Mouse (Mus musculus) gastrocnemius, adult 8-10 months (tissue): ENCODE results near the gene Cnnm2. TPM values are rescaled to one million over a fixed set of nuclear protein-coding genes. Genes with fewer than 3 reads are reported as not detected.
A peak's percentile ranks its signal among the peaks of the same experiment; 100 is the strongest.

Experiments used
- DNase-seq, 2 experiments: peaks; one replicate each; pipeline ENCODE4 v3.0.0; 2022; ENCODE audit warnings: low spot score in 2 of 2
- total RNA-seq, 4 experiments: library from RNA; stranded (reverse); gene quantifications; 2 replicates each; pipeline ENCODE4 v1.2.4; 2022

The Cnnm2 gene
- total RNA-seq, 4 experiments from 2014 or later: 2.7 to 3.7 (median 3.2) TPM

DNA sequence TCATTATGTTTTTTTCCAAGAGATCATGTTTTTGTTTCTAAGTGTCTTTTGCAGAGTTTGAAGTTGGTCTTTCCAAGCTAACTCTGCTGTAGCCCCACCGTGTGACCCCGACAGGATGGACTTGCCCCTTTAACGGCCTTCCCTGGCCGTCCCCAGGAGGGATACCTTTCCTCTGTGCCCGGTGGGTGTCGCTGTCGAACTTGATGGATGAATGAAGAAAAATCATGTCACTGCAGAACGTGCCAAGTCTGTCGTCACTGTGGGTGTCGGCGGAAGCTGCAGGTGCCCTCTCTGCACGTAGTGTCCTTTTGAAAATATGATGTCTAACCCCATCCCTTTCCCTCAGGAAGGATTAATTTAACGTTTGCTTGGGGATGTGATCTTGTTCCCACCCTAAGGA, 117.0 kb downstream of the Cnnm2 start:
- DNase-seq: peak; percentile 44 to 60

DNA sequence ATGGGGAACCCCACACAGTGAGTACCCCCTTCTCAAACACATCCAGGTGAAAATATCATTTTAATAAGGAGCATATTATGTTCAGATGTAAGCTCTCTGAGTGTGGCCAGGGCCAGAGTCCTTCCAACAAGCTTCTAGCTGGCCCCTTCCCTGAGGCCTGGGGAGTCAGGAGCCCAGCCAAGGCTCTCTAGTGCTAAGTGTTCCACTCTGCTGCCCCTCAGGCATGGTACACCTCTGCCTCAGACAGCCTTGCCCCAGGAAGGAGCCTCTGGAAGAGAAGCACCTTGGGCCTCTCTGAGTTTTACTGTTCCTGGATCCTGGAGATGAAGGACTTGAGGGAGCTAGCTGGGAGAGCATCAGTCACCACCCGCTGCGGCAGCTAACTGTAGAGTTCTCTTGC, 118.5 kb downstream of the Cnnm2 start:
- no peak for DNase-seq

DNA sequence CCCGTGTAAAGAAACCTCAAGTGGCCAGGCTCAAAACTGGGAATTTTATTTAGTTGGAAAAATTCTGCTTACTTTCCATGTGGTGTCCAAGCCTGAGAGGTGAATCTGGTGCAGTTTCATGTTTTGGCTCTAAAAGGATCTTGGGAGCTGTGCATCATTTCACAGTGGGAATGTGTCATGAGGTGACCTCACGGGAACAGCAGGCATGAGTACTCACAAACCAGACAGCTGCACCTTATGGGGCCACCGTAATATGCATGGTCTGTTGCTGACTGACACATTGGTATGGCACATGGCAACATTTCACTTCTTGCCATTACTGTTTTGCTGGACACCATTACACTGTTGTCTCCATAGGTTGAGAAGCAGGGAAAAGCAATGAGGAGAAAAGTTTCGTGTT, 124.0 kb downstream of the Cnnm2 start:
- DNase-seq: no peak

DNA sequence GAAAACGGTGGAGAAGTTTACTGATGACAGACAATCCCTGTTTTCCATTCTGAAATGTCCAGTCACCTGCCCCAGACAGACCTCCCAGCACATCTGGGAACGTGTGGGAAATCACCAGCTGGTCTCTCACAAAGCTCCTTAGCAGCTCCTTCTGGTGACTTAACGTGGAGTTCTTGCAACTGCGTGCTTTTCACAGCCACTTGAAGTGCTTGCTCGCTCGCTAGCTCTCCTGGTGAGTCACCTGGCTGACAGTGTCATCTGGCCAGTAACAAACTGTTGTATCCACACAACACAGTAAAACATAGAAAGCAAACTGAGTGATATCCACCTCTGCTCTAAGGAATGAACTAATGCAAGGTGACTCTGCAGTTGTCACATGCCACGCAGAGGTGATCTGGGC, 125.4 kb downstream of the Cnnm2 start:
- DNase-seq: no peak

DNA sequence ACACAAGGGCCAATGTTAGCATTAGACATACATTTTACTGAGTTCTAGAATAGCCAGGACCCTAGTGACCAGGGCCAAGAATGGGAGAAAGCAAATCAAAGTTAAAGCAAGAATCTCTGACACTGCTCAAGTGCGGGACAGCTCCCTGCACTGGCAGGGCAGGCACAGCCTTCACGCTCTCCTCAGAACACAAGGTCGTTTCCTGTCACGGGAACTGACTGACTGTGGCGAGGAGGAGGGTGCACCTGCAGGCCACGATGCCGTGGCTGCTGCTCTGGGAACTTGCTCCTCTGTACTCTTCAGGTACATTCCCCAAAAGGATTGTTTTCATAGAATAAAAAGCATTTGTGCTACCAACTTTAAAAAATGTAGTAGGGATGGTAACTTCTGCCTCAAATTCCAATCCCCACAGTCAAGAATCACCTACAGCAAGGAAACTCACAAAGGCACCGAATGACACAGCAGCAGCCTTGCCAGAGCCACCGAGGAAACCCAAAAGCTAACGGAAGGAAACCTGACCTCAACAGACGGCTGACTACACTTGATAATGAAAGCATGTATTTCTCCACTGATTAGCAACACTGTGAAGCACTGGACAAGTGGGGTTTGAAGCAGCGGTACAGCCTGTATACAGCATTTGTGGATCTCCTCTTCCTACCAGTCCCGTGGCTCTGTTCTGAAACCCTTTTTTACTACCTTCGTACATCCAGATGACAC, 126.6 kb downstream of the Cnnm2 start:
- DNase-seq: no peak

DNA sequence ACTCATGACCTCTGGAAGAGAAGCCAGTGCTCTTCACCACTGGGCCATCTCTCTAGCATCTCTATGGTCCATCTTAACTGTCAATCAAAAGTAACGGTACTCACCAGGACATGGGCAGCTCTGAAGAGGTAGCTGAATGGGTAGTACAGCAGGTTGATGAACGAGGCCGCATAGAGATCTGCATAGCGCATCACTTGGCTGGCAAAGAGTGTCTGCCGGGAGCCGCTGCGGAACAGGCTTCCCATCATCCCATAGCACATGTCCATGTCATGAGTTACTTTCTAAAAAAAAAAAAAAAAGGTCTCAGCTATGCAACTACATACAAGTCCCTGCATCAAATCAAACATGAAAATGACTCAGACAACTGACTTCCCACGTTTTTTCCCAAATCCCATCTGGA, 128.3 kb downstream of the Cnnm2 start:
- DNase-seq: no peak

DNA sequence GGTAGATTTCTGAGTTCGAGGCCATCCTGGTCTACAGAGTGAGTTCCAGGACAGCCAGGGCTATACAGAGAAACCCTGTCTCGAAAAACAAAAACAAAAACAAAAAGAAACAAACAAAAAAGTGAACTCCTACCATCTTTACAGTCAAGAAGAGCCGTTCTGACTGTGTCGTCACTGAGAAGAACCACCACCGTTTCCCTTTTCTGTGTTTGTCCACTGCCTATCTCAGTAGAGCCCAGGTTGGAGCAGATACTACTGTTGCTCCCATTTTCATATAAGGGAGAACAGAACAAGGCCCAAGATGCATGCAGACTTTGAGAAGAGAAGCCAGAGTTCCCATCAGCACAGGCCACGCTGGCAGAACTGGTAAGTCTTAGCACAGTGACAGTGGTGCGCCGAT, 129.3 kb downstream of the Cnnm2 start:
- no peak for DNase-seq

DNA sequence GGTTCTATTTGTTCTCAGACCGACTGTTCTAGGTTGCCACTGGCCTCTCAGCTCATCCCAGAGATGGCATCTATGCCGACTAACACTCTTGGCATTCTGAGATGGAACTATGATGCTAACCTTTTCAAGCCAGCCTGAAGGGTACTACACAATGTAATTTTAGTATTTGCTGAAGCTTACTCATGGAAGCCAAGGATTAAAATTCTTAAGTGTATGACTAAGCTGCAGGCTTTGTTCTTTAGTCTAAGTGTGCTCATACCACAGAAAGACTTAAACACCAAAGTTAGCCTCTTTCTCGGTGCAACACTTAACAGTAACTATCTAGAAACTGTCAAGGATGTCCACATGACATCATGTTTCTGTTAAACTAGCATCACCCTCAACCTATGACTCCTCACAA, 131.5 kb downstream of the Cnnm2 start:
- DNase-seq: no peak

DNA sequence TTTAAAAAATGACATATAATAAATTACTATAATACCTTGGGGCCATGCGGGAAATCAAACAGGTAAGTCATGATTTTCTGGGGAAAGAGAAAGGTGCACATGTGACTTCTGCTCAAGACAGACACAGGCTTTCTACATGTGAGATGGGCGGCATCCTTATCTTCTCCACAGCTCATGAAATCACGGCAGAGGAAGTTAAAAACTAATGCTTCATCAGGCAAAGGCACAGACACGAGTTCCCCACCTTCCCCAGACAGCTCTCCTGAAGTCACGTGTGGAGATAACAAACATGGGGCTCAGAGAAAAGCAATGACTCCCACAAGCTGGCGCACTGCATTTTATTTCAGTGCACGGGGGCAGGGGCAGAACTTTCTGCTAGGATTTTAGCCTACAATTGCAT, 132.1 kb downstream of the Cnnm2 start:
- no peak for DNase-seq

DNA sequence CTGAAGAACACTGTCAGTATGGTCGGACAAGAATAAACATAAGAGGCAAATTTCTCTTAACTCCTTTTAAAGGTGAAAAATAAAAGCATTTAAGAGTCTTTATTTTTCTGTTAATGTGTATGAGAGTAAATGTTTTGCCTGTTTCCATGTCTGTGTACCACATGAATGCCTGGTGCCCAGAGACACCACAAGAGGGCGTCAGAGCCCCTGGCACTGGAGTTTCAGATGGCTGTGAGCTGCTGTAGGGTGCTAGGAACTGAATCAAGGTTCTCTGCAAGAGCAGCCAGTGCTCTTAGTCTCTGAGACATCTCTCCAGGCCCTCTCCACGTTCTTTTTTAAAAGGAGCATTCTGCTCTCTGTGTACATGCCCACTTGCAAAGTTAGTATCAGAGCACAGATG, 135.7 kb downstream of the Cnnm2 start:
- no peak for DNase-seq

DNA sequence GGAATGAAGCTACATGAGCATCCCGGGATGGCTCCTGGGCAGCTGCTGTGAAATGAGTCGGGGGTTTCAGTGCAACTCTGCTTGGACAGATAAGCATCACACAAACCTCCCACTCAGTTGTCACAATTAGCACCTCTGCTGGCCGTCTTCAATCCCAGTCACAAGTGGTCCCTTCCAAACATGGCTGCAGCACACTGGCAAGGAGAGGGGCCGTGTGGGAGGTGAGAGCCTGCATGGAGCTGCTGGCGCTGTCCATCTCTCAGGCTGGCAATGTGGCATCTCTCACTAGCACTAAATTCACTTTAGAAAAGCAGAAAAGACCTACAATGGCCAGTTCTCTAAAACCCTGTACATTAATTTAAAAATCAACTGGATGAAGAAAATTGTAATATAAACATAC, 136.8 kb downstream of the Cnnm2 start:
- DNase-seq: no peak

DNA sequence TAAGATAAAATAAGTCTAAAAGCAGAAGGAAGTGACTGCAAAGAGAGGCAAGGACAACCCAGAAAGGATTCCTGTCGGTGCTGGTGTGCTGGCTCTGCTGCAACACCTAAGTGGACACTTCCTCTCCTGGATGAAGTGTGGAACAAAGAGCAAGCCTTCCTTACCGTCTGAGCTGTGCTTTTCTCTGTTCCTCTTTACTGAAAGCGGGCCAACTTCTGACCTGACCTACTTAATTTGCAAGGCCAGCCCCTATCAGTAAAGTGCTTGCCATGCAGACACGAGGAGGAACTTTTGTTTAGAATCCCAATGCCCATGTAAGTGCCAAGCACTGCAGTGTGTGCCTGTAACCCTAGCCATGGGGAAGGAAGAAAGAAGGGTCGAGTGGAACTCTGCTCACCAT, 137.9 kb downstream of the Cnnm2 start:
- no peak for DNase-seq

DNA sequence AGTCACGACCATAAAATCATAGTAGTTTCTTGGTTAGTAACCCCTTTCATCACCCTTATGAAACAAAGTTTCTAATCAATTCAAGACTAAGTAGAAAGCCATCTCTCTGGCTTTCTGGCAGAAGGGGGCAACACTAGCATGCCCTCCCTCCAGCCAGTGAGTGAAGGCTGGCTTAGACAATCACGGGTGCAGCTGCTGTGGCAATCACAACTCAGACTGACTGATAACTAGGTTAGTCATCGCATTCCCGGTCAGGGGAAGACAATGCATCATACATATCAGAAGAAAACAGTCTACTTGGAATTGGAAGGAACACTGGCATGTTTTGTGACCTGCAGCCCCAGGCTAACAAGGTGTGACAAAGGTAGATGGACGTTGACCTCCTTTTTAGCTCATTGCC, 138.5 kb downstream of the Cnnm2 start:
- no peak for DNase-seq

DNA sequence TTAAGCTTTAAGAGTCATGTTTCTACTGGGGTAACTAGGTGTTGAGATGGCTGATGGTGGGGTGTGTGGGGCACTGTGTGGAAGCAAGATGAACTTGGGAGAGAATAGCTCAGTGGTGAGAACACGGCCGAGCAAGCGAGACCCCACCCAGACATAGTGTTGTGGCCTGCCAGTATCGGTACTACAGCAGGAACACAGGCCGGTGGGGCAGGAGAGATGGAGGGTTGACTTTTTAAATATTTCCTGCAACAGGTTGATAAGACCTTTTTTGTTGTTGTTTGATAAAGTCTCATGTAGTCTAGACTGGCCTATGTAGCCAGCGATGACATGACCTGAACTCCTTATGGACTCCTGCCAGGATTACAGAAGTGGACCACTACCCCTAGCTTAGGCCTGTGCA, 139.4 kb downstream of the Cnnm2 start:
- DNase-seq: no peak

DNA sequence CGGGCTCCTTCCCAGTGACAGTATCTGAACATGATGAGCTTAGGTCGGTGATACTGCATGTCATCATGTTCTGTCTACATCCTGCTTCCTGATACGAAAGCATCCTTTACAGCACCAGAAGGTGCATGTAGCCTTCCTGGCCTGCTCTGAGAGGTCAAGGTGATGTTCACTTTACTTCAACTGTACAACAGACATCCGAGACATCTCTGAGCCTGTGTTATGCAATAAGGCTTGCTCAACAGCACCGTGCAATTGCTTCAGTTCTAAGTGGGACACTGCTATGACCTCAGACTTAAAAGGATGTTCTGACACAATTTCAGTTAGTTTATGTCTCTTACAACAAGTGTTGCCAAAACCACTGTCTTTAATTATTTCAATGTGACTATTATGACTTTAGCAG, 139.9 kb downstream of the Cnnm2 start:
- DNase-seq: no peak

DNA sequence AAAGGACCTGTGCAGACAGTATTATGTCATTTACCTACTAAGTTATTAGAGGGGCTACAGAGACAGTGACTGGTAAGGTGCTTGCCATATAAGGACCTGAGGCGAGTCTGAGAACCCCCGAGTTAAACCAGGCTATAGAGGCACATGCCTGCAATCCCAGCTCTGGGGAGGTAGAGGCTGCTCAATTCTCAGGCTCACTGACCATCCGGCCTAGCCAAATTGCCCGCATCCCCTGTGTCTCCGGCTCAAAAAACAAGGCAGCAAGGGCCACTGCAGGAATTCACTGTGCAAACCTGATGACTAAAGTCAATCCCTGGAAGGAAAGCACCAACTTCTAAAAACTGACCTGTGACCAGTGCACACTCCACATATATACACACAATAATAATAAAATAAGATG, 142.0 kb downstream of the Cnnm2 start:
- DNase-seq: no peak

DNA sequence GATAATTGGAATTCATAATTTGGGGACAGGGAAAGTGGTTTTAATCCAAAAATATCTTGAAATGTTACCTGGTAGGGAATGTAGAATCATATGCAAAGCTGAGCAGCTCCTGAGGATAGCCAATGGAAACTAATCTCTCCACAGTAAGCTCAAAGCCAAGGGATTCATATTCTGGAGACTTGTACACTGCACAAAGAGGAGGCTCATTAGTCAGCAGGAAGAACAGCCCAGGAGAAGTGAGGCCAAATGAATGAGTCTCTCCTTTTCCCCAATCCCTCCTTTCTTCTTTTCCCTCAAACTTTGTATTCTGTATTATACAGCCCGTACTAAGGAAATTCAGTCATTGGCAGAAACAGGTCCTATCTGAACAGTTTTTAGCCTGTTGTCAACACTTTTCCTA, 143.5 kb downstream of the Cnnm2 start:
- no peak for DNase-seq

DNA sequence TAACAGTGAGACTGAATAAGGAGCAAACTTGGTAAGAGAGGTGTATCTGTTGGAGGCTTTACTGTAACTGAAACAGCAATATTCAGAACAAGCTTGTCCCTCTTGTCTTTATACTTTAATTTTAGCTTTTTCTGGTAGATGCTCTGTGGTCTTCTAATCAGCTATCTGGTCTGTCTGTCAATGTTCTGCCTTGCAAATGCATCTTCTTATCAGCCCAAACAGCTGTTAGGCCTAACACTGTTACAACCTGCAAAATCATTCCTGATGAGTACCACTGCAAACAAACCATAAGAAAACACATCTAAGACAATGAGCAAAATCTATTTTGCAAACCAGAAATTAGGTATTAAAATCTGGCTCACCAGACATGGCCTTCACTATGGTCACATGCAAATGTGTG, 144.0 kb downstream of the Cnnm2 start:
- DNase-seq: no peak

DNA sequence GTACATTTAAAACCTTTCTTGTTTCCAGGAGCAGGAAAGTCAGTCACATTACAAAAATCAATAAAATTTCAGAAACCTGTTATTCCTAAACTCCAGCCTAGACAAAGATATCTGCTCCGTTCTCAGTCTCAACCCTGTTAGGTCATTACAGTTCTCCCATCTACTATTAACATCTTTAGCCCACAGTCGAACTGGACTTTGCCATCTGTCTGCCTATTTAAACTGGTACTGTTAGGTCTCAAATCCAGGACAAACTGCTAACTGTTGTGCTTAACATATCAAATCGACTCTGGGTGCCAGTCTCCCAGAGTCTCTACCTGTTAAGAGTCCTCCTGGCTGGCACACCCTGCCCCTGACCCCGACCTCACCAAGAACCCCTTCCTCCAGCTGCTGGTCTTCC, 144.6 kb downstream of the Cnnm2 start:
- no peak for DNase-seq

DNA sequence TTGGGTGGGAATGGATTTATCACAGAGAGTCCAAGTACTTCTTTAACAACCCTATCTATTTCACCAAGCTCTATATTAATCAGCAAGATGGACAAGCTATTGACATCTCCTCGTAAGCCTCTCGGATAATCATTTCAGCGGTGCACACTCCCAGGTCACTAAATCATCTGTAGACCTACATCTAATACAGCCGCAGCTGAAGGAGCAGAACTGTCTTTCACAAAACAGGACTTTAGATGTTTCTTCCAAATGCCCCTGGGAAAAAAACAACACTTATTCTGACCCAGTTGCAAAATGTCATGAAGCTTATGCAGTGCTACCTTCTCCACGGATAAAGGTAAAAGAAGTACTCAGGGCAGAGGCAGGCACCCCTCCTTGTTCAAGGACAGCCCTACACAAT, 146.8 kb downstream of the Cnnm2 start:
- DNase-seq: no peak

DNA sequence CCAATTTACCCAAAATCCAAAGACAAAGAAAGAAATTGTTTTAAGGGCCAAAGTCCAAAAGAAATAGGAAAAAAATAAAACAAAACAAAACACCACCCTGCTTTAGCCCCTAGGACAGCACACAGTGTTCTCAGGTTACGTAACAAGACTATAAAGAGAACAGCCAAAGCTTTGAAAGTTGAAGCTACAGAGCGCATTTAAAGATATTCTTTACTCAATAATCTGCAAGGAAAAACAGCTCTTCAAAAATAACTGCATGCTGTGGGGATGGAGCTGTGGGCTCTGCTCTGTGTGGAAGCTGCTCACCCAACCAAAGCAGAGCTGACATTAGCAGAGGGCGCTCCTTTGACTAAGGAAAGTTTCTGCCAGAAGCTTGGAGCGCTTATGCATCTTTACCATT, 147.6 kb downstream of the Cnnm2 start:
- no peak for DNase-seq

DNA sequence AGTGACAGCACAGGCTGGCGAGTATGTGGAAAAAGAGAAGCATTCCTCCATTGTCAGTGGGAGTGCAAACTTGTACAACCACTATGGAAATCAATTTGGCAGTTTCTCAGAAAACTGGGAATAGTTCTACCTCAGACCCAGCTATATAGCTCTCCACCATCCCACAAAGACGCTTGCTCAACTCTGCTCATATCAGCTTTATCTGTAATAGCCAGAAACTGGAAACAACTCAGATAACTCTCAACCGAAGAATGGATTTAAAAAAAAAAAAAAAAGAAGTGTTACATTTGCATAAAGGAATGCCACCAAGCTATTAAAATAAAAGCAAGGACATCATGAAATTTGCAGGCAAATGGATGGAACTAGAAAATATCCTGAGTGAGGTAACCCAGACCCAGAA, 150.1 kb downstream of the Cnnm2 start:
- no peak for DNase-seq

DNA sequence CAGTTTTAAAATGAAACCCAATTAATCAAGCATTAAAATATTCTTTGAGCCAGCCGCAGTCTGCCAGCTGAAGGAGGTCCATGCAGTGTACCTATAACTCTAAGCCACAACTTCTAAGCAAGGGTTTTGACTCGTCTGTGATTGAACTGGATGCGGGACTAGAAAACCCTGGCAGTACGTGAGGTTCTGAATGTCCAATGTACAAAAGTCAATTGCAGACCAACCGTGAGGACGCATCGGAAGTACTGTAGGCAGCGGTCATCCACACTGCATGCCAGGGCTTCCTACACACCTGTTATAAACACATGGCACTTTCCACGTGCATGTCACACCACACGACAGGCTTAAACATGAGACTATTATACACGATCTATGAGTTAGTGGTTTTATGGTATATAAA, 152.2 kb downstream of the Cnnm2 start:
- DNase-seq: no peak
